Mouse (Mus musculus) heart, embryonic 11.5 days (tissue): Measurements from ENCODE around the gene Iqsec1. TPM values are rescaled to one million over a fixed set of nuclear protein-coding genes. Genes with fewer than 3 reads are reported as not detected.

ENCODE experiments used
- ATAC-seq: fragments of 200-750 bp; cut with Nextera tagmentation; replicated peaks from 2 replicates; pipeline ENCODE4 v1.8.0; 2017; ENCODE audit warnings: moderate library complexity; ENCODE audit not compliant: insufficient number of reproducible peaks, low FRiP score, low TSS enrichment
- H3K27ac ChIP-seq: fragments of 300-500 bp; sonication (generic); 2 replicates; pipeline ENCODE4 v1.5.1; 2014; ENCODE audit warnings: mild to moderate bottlenecking, low read depth, low read length
- H3K27me3 ChIP-seq: fragments of 300-500 bp; sonication (generic); 2 replicates; pipeline ENCODE4 v1.6.1; 2014; ENCODE audit warnings: mild to moderate bottlenecking, low read length, mixed read lengths; ENCODE audit not compliant: control insufficient read depth, insufficient read depth
- H3K36me3 ChIP-seq: fragments of 300-500 bp; sonication (generic); 2 replicates; pipeline ENCODE4 v1.6.1; 2014; ENCODE audit warnings: mild to moderate bottlenecking, low read length, moderate library complexity, mixed read lengths; ENCODE audit not compliant: control insufficient read depth, insufficient read depth
- H3K4me1 ChIP-seq: fragments of 300-500 bp; sonication (generic); 2 replicates; pipeline ENCODE4 v1.6.1; 2014; ENCODE audit warnings: low read length; ENCODE audit not compliant: control insufficient read depth, insufficient read depth
- H3K4me2 ChIP-seq: fragments of 300-500 bp; sonication (generic); 2 replicates; pipeline ENCODE4 v1.6.1; 2014; ENCODE audit warnings: mild to moderate bottlenecking, moderate library complexity
- H3K4me3 ChIP-seq: fragments of 300-500 bp; sonication (generic); 2 replicates; pipeline ENCODE4 v1.5.1; 2014; ENCODE audit warnings: low read depth, low read length
- H3K9ac ChIP-seq: fragments of 300-500 bp; sonication (generic); 2 replicates; pipeline ENCODE4 v1.6.1; 2014; ENCODE audit warnings: mild to moderate bottlenecking, low read depth, low read length, moderate library complexity
- H3K9me3 ChIP-seq: fragments of 300-500 bp; sonication (generic); replicated peaks from 2 replicates; pipeline ENCODE4 v1.6.1; 2016; ENCODE audit warnings: low read length; ENCODE audit not compliant: control insufficient read depth
- WGBS: fragments of 180-500 bp; shearing (Covaris S2); extraction: QIAGEN DNeasy Blood & Tissue Kit; methylation state at CpG from one replicate; pipeline ENCODE4 v1.1.7; 2014; ENCODE audit not compliant: insufficient replicate concordance; 5-methylcytosine and 5-hydroxymethylcytosine counted together
- polyA plus RNA-seq: library from polyadenylated mRNA; unstranded; fragments of >200 nt; fragmentation: Nextera tagmentation; extraction: Ambion mirVana; gene quantifications from 2 replicates; pipeline ENCODE4 v1.2.1, GENCODE M21; 2014

The Iqsec1 gene
- polyA plus RNA-seq, 1 experiment from 2014 or later, result 18.1 TPM

DNA sequence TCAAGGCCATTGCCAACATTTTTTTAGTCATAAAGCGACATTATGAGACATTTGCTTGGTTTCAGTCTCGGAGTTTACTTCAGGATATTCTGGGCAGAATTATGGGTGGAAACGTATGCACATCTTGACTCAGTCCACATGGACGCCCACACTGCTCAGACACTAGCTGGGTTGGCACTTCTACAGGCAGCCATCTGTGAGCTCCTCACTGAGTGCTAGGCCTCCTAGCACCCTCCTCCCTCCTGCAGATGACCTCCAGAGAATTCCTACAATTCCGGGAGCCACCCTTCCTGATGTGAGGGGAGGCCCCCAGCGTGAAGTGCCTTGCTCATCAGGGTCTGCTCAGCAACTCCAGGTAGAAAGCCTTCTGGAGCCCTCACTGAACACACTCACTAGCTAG lies 158.9 kb downstream of the Iqsec1 start:
- H3K4me3 ChIP-seq, result no peak overlapping the region
- no peak overlapping the region for H3K27ac ChIP-seq
- no peaks in the 10 kb centered on the region for H3K27me3 ChIP-seq
- WGBS, result 69% methylated on average over 6 of the region's 6 CpGs
- no peaks in the 10 kb centered on the region for H3K9me3 ChIP-seq
- H3K4me2 ChIP-seq, result no peak overlapping the region
- no peak for ATAC-seq
- H3K36me3 ChIP-seq, result no peaks in the 10 kb centered on the region
- H3K9ac ChIP-seq, result no peak overlapping the region
- H3K4me1 ChIP-seq, result peaks cover 11% of the 10 kb centered on the region

DNA sequence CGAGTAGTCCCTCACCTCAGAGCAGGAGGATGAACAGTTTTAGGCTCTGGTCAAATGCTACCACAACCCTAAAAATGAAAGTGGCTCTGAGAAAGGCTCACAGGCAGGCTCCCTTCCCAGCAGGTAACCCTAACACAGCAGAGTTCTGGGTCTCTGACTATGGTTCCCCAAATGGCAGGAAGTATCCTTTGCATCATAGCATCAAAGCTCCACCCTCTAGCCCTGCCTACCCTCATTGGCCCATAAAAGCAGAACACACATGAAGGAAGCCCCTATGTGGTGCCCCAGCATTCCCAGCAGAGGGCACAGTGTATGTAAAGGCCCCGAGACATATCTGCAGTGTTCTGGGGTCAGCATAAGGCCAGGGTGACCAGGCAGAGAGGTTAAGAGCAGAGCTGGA lies 163.4 kb downstream of the Iqsec1 start:
- Histone ChIP-seq H3K36me3 (no peaks in the 10 kb centered on the region), H3K4me3 (no peak overlapping the region)
- 66% methylated on average over 2 of the region's 2 CpGs for WGBS

DNA sequence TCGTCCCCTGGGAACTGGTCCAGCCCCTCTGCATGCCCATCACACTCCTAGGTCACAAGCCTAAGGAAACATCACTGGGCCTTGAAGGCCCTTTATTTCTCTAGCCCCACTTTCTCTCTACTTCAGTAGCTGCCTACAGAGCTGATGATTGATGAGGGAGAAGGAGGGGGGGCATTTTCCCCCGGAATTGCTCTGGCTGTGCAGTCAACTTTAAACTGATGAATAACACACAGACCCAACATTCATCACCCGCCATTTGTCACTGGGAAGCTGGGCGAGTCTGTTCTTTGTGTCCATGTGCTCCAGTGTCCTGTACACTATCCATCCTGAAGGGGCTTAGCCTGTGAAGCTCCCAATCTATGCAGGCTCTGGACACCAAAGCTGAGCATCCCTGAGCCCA lies 165.2 kb downstream of the Iqsec1 start:
- H3K4me1 ChIP-seq, result peaks cover 26% of the 10 kb centered on the region

More for the DNA sequence above, 163.4 kb downstream of the Iqsec1 start:
- Histone ChIP-seq H3K27me3 (no peaks in the 10 kb centered on the region), H3K4me1 (peaks cover 11% of the 10 kb centered on the region), H3K4me2 (no peak overlapping the region), H3K9ac (no peak overlapping the region), H3K9me3 (no peaks in the 10 kb centered on the region), H3K27ac (no peak overlapping the region)
- no peak for ATAC-seq

DNA sequence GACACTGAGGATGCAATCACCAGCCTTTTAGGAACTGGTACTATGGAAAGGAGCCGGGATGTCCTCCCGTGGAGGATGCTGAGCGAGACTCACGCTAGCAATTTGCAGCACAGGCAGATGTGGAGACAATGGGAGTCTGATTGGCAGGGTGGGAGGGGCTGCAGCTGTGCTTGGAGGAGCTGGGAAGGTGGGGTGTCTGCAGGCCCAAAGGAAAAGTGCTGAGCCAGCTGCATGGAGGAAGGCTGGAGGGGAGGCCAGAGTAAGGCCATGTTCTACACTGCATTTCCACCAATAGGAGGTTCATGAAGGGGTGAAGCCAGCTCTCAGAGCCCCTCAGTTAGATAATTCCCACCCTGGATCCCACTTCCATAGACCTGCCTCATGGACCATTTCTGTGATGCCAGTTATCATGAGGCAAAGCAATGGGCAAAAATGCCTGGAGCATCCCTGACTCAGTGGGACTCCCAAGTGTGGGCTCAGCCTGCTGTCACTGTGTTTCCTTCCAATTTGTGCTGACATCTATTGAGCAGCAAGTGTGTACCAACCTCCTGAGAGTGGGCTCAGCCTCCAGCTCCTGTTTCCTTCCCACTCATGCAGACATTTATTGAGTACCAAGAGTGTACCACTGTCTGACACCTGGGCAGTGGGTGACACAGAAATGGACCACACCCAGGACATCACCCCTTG lies 166.4 kb downstream of the Iqsec1 start:
- 69% methylated on average over 4 of the region's 4 CpGs for WGBS
- Histone ChIP-seq H3K36me3 (no peaks in the 10 kb centered on the region), H3K4me2 (no peak overlapping the region), H3K9me3 (no peaks in the 10 kb centered on the region), H3K9ac (no peak overlapping the region), H3K4me1 (peaks cover 26% of the 10 kb centered on the region), H3K27ac (no peak overlapping the region), H3K4me3 (no peak overlapping the region), H3K27me3 (no peaks in the 10 kb centered on the region)
- no peak for ATAC-seq

More for the DNA sequence above, 165.2 kb downstream of the Iqsec1 start:
- no peak for ATAC-seq
- no peak overlapping the region for H3K4me2 ChIP-seq
- H3K36me3 ChIP-seq, result no peaks in the 10 kb centered on the region
- WGBS, result 45% methylated on average over 4 of the region's 4 CpGs
- H3K27me3 ChIP-seq, result no peaks in the 10 kb centered on the region
- H3K9me3 ChIP-seq, result no peaks in the 10 kb centered on the region
- H3K27ac ChIP-seq, result no peak overlapping the region
- H3K9ac ChIP-seq, result no peak overlapping the region
- H3K4me3 ChIP-seq, result no peak overlapping the region

DNA sequence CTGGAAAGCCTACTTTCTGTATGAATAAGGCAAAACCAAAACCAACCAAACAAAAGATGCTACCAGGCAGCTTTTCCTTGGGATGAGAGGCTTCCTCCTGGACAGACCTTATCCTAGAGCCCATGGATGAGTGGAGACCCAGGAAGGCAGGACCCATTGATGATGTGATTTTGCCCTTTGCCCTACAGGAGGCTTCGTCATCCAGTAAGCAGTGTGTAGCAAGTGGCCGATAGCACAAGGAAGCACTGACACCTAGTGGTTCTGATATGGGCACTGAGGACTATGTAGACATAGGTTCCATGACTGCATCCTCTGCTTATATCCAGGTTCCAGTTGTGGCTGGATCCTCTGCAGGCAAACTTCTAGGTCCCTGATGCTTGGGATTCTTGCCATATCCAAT lies 168.6 kb downstream of the Iqsec1 start:
- H3K27me3 ChIP-seq, result no peaks in the 10 kb centered on the region
- H3K4me3 ChIP-seq, result no peak overlapping the region
- ATAC-seq, result no peak
- H3K36me3 ChIP-seq, result no peaks in the 10 kb centered on the region
- no peaks in the 10 kb centered on the region for H3K9me3 ChIP-seq
- no peak overlapping the region for H3K4me2 ChIP-seq
- 59% methylated on average over 2 of the region's 2 CpGs for WGBS
- 0 out of 2 replicates have a peak overlapping the region, but pooled peaks have one; percentile 46 for H3K9ac ChIP-seq
- H3K4me1 ChIP-seq, result peaks cover 28% of the 10 kb centered on the region
- no peak overlapping the region for H3K27ac ChIP-seq

DNA sequence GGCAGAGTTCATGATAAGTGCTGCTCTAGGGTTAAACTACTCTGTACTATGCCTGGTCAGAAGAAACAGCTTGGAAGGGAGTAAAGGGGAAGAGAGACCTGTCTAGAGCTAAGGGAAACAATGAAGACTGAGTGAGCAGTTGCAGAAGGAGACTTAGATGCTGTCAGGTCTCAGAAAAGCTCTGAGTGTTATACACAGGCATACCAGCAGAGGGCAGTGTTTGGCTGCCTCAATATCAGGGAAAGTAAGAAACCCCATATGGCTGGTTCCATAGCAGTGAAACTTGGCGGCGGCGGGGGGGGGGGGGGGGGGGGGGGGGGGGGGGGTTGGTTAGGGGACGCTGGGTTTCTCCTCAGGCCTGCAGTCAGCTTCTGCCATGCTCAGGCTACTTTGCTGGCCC lies 169.5 kb downstream of the Iqsec1 start:
- H3K36me3 ChIP-seq, result no peaks in the 10 kb centered on the region
- H3K27ac ChIP-seq, result no peak overlapping the region
- H3K4me3 ChIP-seq, result no peak overlapping the region
- no peak overlapping the region for H3K4me2 ChIP-seq
- no peak overlapping the region for H3K9ac ChIP-seq
- H3K9me3 ChIP-seq, result no peaks in the 10 kb centered on the region
- ATAC-seq, result no peak
- peaks cover 24% of the 10 kb centered on the region for H3K4me1 ChIP-seq
- 0% methylated on average over 1 of the region's 4 CpGs for WGBS
- H3K27me3 ChIP-seq, result no peaks in the 10 kb centered on the region

DNA sequence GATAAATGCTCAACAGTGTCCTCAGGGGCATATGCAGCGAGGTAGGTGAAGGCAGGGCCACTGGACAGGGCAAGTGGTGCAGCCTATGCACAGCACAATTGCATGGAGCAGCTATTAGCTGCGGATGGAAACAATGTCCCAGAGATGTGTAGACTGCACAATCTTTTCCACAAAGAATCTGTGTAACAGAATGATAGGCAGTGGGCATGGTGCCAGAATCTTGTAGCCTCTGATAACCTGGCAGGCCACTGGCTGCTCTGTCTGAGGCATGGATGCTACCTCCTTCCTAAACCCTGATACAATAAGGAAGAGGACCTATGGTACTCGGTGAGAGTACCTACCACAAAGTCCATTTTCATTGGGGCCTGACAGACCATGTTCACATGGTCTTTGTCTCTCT lies 171.9 kb downstream of the Iqsec1 start:
- no peak for ATAC-seq
- WGBS, result 53% methylated on average over 3 of the region's 3 CpGs
- no peak overlapping the region for H3K27ac ChIP-seq

DNA sequence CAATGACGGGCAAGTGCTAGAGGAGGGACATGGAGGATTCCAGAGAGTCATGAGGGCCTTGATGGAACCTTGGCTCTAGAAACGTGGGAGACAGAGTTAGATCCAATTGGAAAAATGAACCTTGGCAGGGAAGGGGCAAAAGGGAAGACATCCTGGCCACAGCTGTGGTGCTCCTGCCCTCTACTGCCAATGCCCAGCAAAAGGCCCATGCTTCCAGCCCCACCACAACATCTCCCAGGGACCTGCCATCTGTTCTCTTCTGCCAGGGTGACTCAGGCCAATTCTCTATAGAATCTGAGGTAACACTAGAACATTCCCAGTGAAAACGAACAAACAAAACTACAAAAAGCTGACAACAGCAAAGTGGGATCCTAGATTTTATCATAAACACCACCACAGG lies 173.1 kb downstream of the Iqsec1 start:
- Histone ChIP-seq H3K9me3 (no peaks in the 10 kb centered on the region), H3K4me2 (no peak overlapping the region), H3K4me1 (peaks cover 47% of the 10 kb centered on the region), H3K36me3 (no peaks in the 10 kb centered on the region), H3K9ac (no peak overlapping the region), H3K4me3 (no peak overlapping the region), H3K27me3 (no peaks in the 10 kb centered on the region; the same call in 1 of the 2 replicates), H3K27ac (no peak overlapping the region)
- 75% methylated on average over 3 of the region's 3 CpGs for WGBS
- ATAC-seq, result no peak

More for the DNA sequence above, 171.9 kb downstream of the Iqsec1 start:
- no peaks in the 10 kb centered on the region for H3K9me3 ChIP-seq
- no peaks in the 10 kb centered on the region for H3K36me3 ChIP-seq
- no peak overlapping the region for H3K9ac ChIP-seq
- no peaks in the 10 kb centered on the region for H3K27me3 ChIP-seq
- no peak overlapping the region for H3K4me3 ChIP-seq
- H3K4me1 ChIP-seq, result peaks cover 41% of the 10 kb centered on the region
- no peak overlapping the region for H3K4me2 ChIP-seq

DNA sequence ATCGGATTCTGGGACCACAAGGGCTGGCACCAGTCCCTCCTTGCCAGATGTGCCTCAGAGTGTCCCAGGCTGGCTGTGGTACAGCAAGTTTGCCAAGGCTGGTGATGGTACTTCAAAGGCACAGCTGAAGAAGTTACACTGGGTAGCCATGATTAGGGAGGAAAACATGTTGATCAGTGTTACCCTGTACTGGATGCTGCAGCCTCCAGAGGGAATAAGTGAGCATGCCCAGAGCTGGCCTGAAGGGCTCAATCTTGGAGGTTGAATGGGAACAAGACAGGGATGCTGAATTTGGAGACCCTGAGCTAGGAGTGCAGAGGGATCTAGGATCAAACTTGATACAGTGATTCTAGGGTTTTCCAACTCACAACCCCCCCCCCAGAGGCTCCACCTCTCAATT lies 175.0 kb downstream of the Iqsec1 start:
- H3K27me3 ChIP-seq, result peaks cover 6% of the 10 kb centered on the region
- peaks cover 49% of the 10 kb centered on the region for H3K4me1 ChIP-seq
- ATAC-seq, result no peak
- H3K4me3 ChIP-seq, result no peak overlapping the region
- 55% methylated on average over 1 of the region's 1 CpGs for WGBS
- H3K27ac ChIP-seq, result no peak overlapping the region
- H3K9me3 ChIP-seq, result no peaks in the 10 kb centered on the region
- no peak overlapping the region for H3K9ac ChIP-seq
- H3K4me2 ChIP-seq, result no peak overlapping the region
- H3K36me3 ChIP-seq, result no peaks in the 10 kb centered on the region
